ENCODE assay signal across 8 mouse cellular contexts in genomic region chr15:83473832-83474465, GRCm38 (mm10). TPM values are rescaled to one million over a fixed set of nuclear protein-coding genes. Genes with fewer than 3 reads are reported as not detected.
DNase-seq lines count a peak whose midpoint lies in the region; TF ChIP-seq lines count a peak whose summit lies in the region.

No protein-coding gene starts in this region.

- no peaks in the 10 kb centered on the region for H3K36me3 ChIP-seq in splenic B cell, adult 2 months (ENCODE audit: control insufficient read depth, insufficient read depth, low read length, poor library complexity, severe bottlenecking)

- 40% methylated on average over 10 of the region's 10 CpGs for WGBS in lung, adult 2 months

- peaks cover 9% of the 10 kb centered on the region for H3K4me1 ChIP-seq in lung, adult 2 months (ENCODE audit: control insufficient read depth, insufficient read depth, low read length)

- H3K27me3 ChIP-seq in splenic B cell, adult 2 months (ENCODE audit: control insufficient read depth, insufficient read depth, low read length, poor library complexity, severe bottlenecking): no peaks in the 10 kb centered on the region

- no peak for TF ChIP-seq POLR2A in lung, adult 2 months (IDR thresholded peaks at IDR 0.05; ENCODE audit: borderline replicate concordance, extremely low read depth, low read depth, low read length)

- H3K4me3 ChIP-seq in lung, adult 2 months (replicated peaks; ENCODE audit: extremely low read depth, low read depth, low read length): no peak overlapping the region

- peak; percentile 38 for DNase-seq in testis, postnatal 14 days (ENCODE audit: low spot score)
- DNase-seq in testis, postnatal 10 days (ENCODE audit: low spot score): no peak
- DNase-seq in gastrocnemius, adult 8-10 months (ENCODE audit: low spot score in 2 of 2): peak; percentile 67 to 72
- DNase-seq in kidney, adult 11 months: peak; percentile 62
- DNase-seq in lung, adult 2 months: peak; percentile 49
- peak; percentile 38 for DNase-seq in splenic B cell, adult 2 months (ENCODE audit: low read depth, low spot score)
- DNase-seq in right cerebral cortex, adult 2 months (ENCODE audit: low spot score in 2 of 2): no peak
- no peak for DNase-seq in right cerebral cortex, postnatal 4 days

- TF ChIP-seq CTCF in lung, adult 2 months (IDR thresholded peaks at IDR 0.05; ENCODE audit: insufficient read depth, low read length): no peak

RNA-seq across cellular contexts. Expression of gene Pacsin2, which starts 9.5 kb away (rescaled TPM):
- total RNA-seq in gastrocnemius, adult 8-10 months (2022): 10 to 100 TPM; 45.3 to 58.5 (median 48.2) TPM
- 61.4 and 85.2 TPM in 2 replicates for polyA plus RNA-seq in lung, adult 2 months (2012; rRNA removed)

RNA-seq across cellular contexts. Expression of gene Ttll1, which starts 36.7 kb away (rescaled TPM):
- total RNA-seq in gastrocnemius, adult 8-10 months (2022): 1 to 10 TPM; 2.7 to 4.2 (median 3.5) TPM
- 9.0 and 12.6 TPM in 2 replicates for polyA plus RNA-seq in lung, adult 2 months (2012; rRNA removed)

RNA-seq across cellular contexts. Expression of gene Bik, which starts 52.7 kb away (rescaled TPM):
- 1 to 10 TPM; 1.1 to 2.5 (median 2.1) TPM for total RNA-seq in gastrocnemius, adult 8-10 months (2022)
- polyA plus RNA-seq in lung, adult 2 months (2012; rRNA removed): 21.8 and 25.1 TPM in 2 replicates

Comparison
In these comparisons a context has a peak if more than half of its experiments do, and no peak if none do; other contexts are left out.
1. DNase-seq: peak in testis, postnatal 14 days (single experiment), gastrocnemius, adult 8-10 months (2 of 2), kidney, adult 11 months (single experiment), lung, adult 2 months (single experiment) and splenic B cell, adult 2 months (single experiment); none in testis, postnatal 10 days (single experiment), right cerebral cortex, adult 2 months (0 of 2) and right cerebral cortex, postnatal 4 days (single experiment).